Mouse (Mus musculus) gastrocnemius, adult 2 months (tissue): ENCODE data around the gene Nfkb1. TPM values are rescaled to one million over a fixed set of nuclear protein-coding genes. Genes with fewer than 3 reads are reported as not detected.

Source experiments
- DNase-seq: peaks from one replicate; pipeline ENCODE4 v3.0.0; 2022
- H3K27ac ChIP-seq: fragments of 200-600 bp; 2 replicates; pipeline ENCODE4 v1.8.1; 2022; ENCODE audit warnings: mild to moderate bottlenecking
- H3K4me3 ChIP-seq: fragments of 200-600 bp; 2 replicates; pipeline ENCODE4 v1.8.1; 2022; ENCODE audit warnings: mild to moderate bottlenecking, moderate library complexity
- CTCF ChIP-seq: fragments of 200-600 bp; IDR thresholded peaks from 2 replicates; pipeline ENCODE4 v1.8.1; 2022; ENCODE audit warnings: antibody characterized with exemption, mild to moderate bottlenecking, moderate library complexity
- intact Hi-C: fragments of 180-260 bp; cut with DNase I; formaldehyde crosslinking; loops from one replicate; pipeline ENCODE4 v1.15.1; 2025
- total RNA-seq, 2 experiments: library from RNA; stranded (reverse); gene quantifications; 2 replicates each; pipeline ENCODE4 v1.2.3; 2021

Nfkb1 gene
- total RNA-seq, 2 experiments from 2014 or later, result 19.9 to 22.1 TPM

- no peak for DNase-seq
Observed at GRCm38 (mm10) chr3:135696262-135696661, 4.9 kb upstream of the Nfkb1 start.

DNA sequence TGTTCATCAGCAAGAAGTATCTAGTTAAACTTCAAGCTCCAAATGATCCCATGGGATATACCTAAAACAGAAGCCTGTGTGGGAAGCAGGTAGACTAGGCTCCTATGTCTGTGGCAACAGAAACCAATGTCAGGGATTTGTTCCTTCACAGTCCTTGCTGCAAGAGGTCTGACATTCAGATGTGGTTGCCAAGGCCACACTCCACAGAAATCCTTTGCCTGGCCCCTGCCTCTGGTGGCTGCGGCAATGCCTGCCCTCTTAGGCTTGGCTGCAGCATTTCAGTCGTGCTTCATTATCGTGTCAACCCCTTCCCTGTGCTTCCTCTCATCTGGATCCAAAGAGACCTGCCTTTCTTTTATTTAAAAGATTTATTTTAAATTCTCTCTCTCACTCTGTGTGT is 1.7 kb upstream of the Nfkb1 start:
- H3K27ac ChIP-seq, result peak overlapping the region; percentile 96; the same call in 1 of the 2 replicates
- H3K4me3 ChIP-seq, result no peak overlapping the region
- no peak for DNase-seq
- no peak for TF ChIP-seq CTCF
- intact Hi-C loops, result loop anchor here (10.0 kb wide), 1 partner anchor 268 kb away; the partner anchor contains the start of gene Cisd2

More at GRCm38 (mm10) chr3:135696262-135696661, 4.9 kb upstream of the Nfkb1 start:
- no peak overlapping the region for H3K4me3 ChIP-seq
- TF ChIP-seq CTCF, result no peak
- no peak overlapping the region for H3K27ac ChIP-seq
- intact Hi-C loops, result loop anchor here (10.0 kb wide), 1 partner anchor 271 kb away; the partner anchor contains the start of gene Cisd2

DNA sequence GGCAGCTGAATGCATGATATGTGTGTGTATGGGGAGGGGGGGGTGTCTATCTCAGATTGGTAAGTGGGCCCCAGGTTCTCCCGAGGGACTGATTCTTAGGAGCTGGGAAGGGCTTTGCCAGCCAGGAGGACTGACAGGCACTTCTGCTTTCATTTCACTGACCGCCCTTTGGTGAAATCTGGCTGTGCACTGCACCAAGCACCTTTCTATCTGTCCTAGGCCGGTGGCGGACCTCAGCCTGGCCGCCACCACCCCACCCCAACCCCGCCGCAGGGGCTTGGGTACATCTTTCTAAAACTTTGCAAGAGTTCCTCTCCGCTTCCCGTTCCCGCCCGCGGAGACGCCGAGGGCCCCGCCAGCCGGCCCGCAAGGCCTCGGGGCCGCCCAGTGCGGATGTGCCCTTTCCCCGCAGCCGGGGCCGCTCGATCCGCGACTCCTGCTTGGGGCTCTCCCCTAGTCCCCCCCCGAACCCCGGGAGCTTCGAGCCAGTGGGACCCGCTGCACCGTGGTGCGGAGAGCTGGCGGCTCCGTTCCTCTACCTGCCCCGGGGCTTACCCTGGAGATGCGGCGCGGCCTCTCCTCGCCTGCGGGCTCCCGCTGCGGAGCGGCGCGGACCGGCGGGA is 668 bp downstream of the Nfkb1 start:
- peak overlapping the region; percentile 96 for H3K27ac ChIP-seq
- TF ChIP-seq CTCF, result no peak
- intact Hi-C loops, result loop anchor here (10.0 kb wide), 1 partner anchor 266 kb away; the partner anchor contains the start of gene Cisd2
- peak overlapping the region; percentile 97 for H3K4me3 ChIP-seq
- peak; percentile 74 for DNase-seq

- TF ChIP-seq CTCF, result no peak
- peak overlapping the region; percentile 96 for H3K27ac ChIP-seq
- DNase-seq, result no peak
- intact Hi-C loops, result loop anchor here (10.0 kb wide), 1 partner anchor 265 kb away; the partner anchor contains the start of gene Cisd2
- peak overlapping the region; percentile 97 for H3K4me3 ChIP-seq
Observed at GRCm38 (mm10) chr3:135689773-135690567, 1.4 kb downstream of the Nfkb1 start.

DNA sequence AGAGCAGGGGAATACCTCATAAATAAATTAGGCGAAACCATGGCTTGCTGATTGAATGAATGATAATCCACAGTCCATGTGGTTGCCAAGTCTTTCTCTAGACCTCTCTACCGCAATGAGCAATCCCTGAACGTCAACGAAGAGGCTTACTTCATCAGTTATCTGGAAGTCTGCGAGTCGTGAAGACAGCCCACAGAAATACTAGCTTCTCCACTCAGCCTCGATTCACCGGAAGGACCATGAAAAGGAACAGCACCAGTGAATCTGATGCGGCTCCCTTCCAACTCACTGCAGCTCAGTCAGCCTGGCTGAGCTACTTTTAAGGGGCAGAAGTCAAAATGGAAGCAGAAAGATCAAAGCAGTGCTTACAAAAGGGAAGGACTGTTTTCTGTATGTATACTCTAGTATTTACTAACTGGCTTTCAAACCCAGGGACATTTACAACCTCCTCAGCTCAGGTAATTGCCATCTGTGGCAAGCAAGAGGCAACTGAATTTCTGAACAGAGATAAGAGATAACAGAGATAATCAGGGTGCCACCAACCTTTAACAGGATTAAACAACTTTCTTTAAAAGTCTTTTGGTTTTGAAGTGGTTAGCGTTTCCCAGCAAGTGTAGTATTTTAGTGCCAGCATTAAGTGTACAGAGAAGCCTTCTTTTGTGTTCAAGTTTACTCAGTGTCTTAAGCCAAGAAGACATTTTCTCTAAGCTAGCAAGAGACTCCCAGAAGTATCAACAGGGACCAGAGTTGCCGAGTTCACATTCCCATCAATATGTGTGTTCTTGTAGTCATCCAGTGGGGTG is 2.2 kb downstream of the Nfkb1 start:
- TF ChIP-seq CTCF, result no peak
- intact Hi-C loops, result no loop called here
- H3K27ac ChIP-seq, result peak overlapping the region; percentile 96
- no peak for DNase-seq
- H3K4me3 ChIP-seq, result peak overlapping the region; percentile 97

- no peak for TF ChIP-seq CTCF
- H3K4me3 ChIP-seq, result no peak overlapping the region
- intact Hi-C loops, result no loop called here
Observed at GRCm38 (mm10) chr3:135687965-135688364, 3.4 kb downstream of the Nfkb1 start.

DNA sequence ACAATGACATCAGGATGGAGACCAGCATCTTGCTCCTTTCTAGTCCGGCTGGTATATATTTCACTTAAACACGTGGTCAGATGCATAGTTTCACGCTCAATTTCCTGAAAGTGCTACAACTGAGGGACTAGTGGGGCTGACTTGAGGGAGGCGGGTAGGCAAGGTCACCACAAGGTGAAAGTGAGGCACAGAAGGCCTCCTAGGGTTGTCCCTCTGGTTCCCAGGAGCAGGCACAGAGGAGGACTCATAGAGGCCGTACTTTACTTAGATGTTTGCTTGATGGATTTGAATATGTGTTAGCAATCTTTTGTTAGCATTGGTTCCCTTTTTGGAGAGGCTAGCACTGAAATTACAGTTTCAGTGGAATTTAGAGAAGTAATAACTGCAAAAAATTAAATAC is 4.9 kb downstream of the Nfkb1 start:
- H3K4me3 ChIP-seq, result no peak overlapping the region
- no peak overlapping the region for H3K27ac ChIP-seq
- DNase-seq, result no peak

More at GRCm38 (mm10) chr3:135687965-135688364, 3.4 kb downstream of the Nfkb1 start:
- DNase-seq, result no peak
- H3K27ac ChIP-seq, result no peak overlapping the region

DNA sequence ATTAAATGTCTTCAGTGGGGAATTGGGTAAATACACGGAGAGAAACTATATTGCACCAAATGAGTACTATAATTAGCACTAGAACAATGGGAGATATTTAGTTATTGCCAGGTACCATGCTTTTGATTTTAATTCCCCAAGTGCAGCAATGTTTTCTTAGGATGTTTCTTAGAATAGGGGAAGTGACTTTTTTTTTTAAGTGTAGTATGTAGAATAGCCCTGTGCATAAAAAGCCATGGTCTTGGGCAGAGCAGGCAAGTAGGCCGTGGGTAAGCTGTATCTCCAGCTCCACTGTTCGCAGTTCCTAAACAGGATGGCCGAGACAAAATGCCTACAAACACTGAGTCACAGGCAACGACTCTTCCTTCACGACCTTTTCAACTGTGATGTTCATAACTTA is 8.1 kb downstream of the Nfkb1 start:
- Histone ChIP-seq H3K4me3 (no peak overlapping the region), H3K27ac (no peak overlapping the region)
- intact Hi-C loops, result no loop called here
- no peak for DNase-seq
- no peak for TF ChIP-seq CTCF

More for the DNA sequence above, 4.9 kb downstream of the Nfkb1 start:
- intact Hi-C loops, result no loop called here
- TF ChIP-seq CTCF, result no peak

- Histone ChIP-seq H3K4me3 (no peak overlapping the region), H3K27ac (no peak overlapping the region)
- intact Hi-C loops, result no loop called here
- TF ChIP-seq CTCF, result no peak
- no peak for DNase-seq
Observed at GRCm38 (mm10) chr3:135682240-135682639, 9.1 kb downstream of the Nfkb1 start.

DNA sequence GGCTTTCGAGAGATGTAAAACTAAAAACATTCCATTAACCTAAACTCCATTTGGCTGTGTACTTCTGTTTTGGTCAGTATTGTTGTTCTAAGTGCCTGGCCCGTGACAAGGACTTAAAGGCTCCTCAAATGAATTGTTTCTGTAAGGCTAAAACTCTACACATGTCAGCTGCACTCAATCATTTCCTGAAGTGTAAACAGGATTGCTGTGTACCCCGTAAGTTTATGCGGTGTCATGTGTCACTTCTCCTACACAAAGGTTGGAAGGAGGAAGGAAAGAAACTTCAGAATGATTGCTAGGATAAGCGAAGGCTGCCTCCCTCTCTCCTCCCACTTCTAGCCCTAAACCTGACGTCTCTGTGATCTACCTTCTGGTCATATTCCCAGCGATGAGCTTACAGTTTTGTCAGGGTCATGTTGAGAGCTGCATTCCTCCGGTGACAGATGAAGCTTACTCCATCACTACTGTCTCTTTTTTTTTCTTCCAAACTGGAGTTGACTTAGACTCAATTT is 10.0 kb downstream of the Nfkb1 start:
- DNase-seq, result no peak
- no peak for TF ChIP-seq CTCF
- Histone ChIP-seq H3K27ac (peak overlapping the region; percentile 16; the same call in 1 of the 2 replicates), H3K4me3 (no peak overlapping the region)
- intact Hi-C loops, result no loop called here

GRCm38 (mm10) chr3:135680213-135680843 is 11.0 kb downstream of the Nfkb1 start:
- H3K4me3 ChIP-seq, result no peak overlapping the region
- no peak overlapping the region for H3K27ac ChIP-seq
- DNase-seq, result no peak
- TF ChIP-seq CTCF, result no peak
- intact Hi-C loops, result no loop called here

GRCm38 (mm10) chr3:135677064-135677463 is 14.3 kb downstream of the Nfkb1 start:
- intact Hi-C loops, result no loop called here
- no peak for DNase-seq
- Histone ChIP-seq H3K27ac (no peak overlapping the region), H3K4me3 (no peak overlapping the region)
- no peak for TF ChIP-seq CTCF
